Mouse (Mus musculus) CH12.LX (cell line): Measurements from ENCODE around the gene Rfc1. TPM values are rescaled to one million over a fixed set of nuclear protein-coding genes. Genes with fewer than 3 reads are reported as not detected.

ENCODE experiments used
- DNase-seq: peaks from one replicate; pipeline ENCODE4 v3.0.0-alpha.2; 2013; ENCODE audit errors: extremely low read depth
- H3K27ac ChIP-seq: 2 replicates; pipeline ENCODE4 v1.5.1; 2012; ENCODE audit warnings: low read depth, mild to moderate bottlenecking, control low read depth, moderate library complexity; ENCODE audit not compliant: insufficient read depth
- H3K27me3 ChIP-seq: replicated peaks from 2 replicates; pipeline ENCODE3; 2012; ENCODE audit warnings: inconsistent platforms
- H3K36me3 ChIP-seq, 2 experiments: replicated peaks in 1 of 2; 2 replicates each; pipeline versions ENCODE3 to v1.6.1; 2012; ENCODE audit warnings: inconsistent platforms in 1 of 2, low read length in 1 of 2, mild to moderate bottlenecking in 1 of 2, mixed read lengths in 1 of 2, moderate library complexity in 1 of 2; ENCODE audit not compliant: control insufficient read depth in 1 of 2, insufficient read depth in 1 of 2
- H3K4me1 ChIP-seq, 2 experiments: 2 replicates each; pipeline ENCODE4 v1.6.1; 2012; ENCODE audit warnings: inconsistent platforms in 1 of 2, moderate library complexity in 1 of 2; ENCODE audit not compliant: insufficient read depth in 2 of 2, control insufficient read depth in 1 of 2
- H3K4me2 ChIP-seq: 2 replicates; pipeline ENCODE4 v1.6.1; 2012; ENCODE audit warnings: low read depth, mild to moderate bottlenecking, control low read depth; ENCODE audit not compliant: poor library complexity, insufficient read depth, severe bottlenecking
- H3K4me3 ChIP-seq, 3 experiments: fragments of 150-350 bp in 1 of 3; sonication (generic) in 1 of 3; replicated peaks in 1 of 3; 2 replicates each; pipeline versions ENCODE3 to v1.5.1; 2011 to 2012; ENCODE audit warnings: low read depth in 2 of 3, low read length in 2 of 3, mild to moderate bottlenecking in 2 of 3, moderate library complexity in 2 of 3, control low read depth in 1 of 3, improper control_type of control experiment in 1 of 3, inconsistent platforms in 1 of 3, mixed read lengths in 1 of 3; ENCODE audit not compliant: poor library complexity in 1 of 3
- H3K79me2 ChIP-seq: replicated peaks from 2 replicates; pipeline ENCODE4 v1.6.1; 2012; ENCODE audit warnings: mild to moderate bottlenecking, moderate library complexity; ENCODE audit not compliant: control insufficient read depth, poor library complexity, insufficient read depth, severe bottlenecking; ENCODE audit errors: extremely low read depth
- H3K9ac ChIP-seq: 2 replicates; pipeline ENCODE4 v1.6.1; 2012; ENCODE audit warnings: low read depth, mild to moderate bottlenecking, control low read depth, moderate library complexity; ENCODE audit not compliant: insufficient read depth
- H3K9me3 ChIP-seq: replicated peaks from 2 replicates; pipeline ENCODE3; 2012; ENCODE audit warnings: low read length, inconsistent platforms, mixed read lengths
- BHLHE40 ChIP-seq: IDR thresholded peaks from 2 replicates; pipeline ENCODE4 v1.6.1; 2011; ENCODE audit warnings: mild to moderate bottlenecking, low read depth, low read length, improper control_type of control experiment
- CHD1 ChIP-seq: IDR thresholded peaks from 2 replicates; pipeline ENCODE4 v1.6.1; 2012; ENCODE audit warnings: low read depth, low read length, improper control_type of control experiment, inconsistent platforms
- CHD2 ChIP-seq: IDR thresholded peaks from 2 replicates; pipeline ENCODE4 v1.6.1; 2011; ENCODE audit warnings: low read length, improper control_type of control experiment
- CTCF ChIP-seq, 2 experiments: IDR thresholded peaks in 1 of 2; conservative IDR thresholded peaks in 1 of 2; 2 replicates each; pipeline ENCODE4 v1.5.1; 2011 to 2012; ENCODE audit warnings: low read depth in 2 of 2, low read length in 2 of 2, improper control_type of control experiment in 1 of 2, inconsistent platforms in 1 of 2, mild to moderate bottlenecking in 1 of 2, moderate library complexity in 1 of 2
- E2F4 ChIP-seq: IDR thresholded peaks from 2 replicates; pipeline ENCODE4 v1.6.1; 2011; ENCODE audit warnings: low read depth, low read length, improper control_type of control experiment; ENCODE audit not compliant: insufficient replicate concordance
- ELF1 ChIP-seq: IDR thresholded peaks from 2 replicates; pipeline ENCODE4 v1.6.1; 2014; ENCODE audit warnings: low read depth, mild to moderate bottlenecking, inconsistent platforms, low read length, improper control_type of control experiment
- EP300 ChIP-seq: IDR thresholded peaks from 2 replicates; pipeline ENCODE4 v1.6.1; 2011; ENCODE audit warnings: low read length, improper control_type of control experiment
- ETS1 ChIP-seq: conservative IDR thresholded peaks from 2 replicates; pipeline ENCODE4 v1.6.1; 2012; ENCODE audit warnings: low read depth, mild to moderate bottlenecking, inconsistent platforms, low read length, improper control_type of control experiment, moderate library complexity
- GABPA ChIP-seq: IDR thresholded peaks from 2 replicates; pipeline ENCODE4 v1.6.1; 2012; ENCODE audit warnings: low read depth, low read length, improper control_type of control experiment, inconsistent platforms; ENCODE audit not compliant: insufficient replicate concordance
- HCFC1 ChIP-seq: IDR thresholded peaks from 2 replicates; pipeline ENCODE4 v1.6.1; 2012; ENCODE audit warnings: low read depth, mild to moderate bottlenecking, inconsistent platforms, low read length, improper control_type of control experiment
- IRF4 ChIP-seq: IDR thresholded peaks from 2 replicates; pipeline ENCODE4 v1.6.1; 2014; ENCODE audit warnings: low read depth, mild to moderate bottlenecking, inconsistent platforms, low read length, improper control_type of control experiment
- JUN ChIP-seq: IDR thresholded peaks from 2 replicates; pipeline ENCODE4 v1.6.1; 2011; ENCODE audit warnings: low read depth, mild to moderate bottlenecking, low read length, improper control_type of control experiment, moderate library complexity; ENCODE audit not compliant: insufficient read depth
- JUND ChIP-seq: conservative IDR thresholded peaks from 2 replicates; pipeline ENCODE4 v1.6.1; 2011; ENCODE audit warnings: low read depth, low read length, improper control_type of control experiment
- KAT2A ChIP-seq: IDR thresholded peaks from 2 replicates; pipeline ENCODE4 v1.6.1; 2012; ENCODE audit warnings: low read length, improper control_type of control experiment, inconsistent platforms; ENCODE audit not compliant: insufficient replicate concordance
- MAFK ChIP-seq: IDR thresholded peaks from 2 replicates; pipeline ENCODE4 v1.6.1; 2011; ENCODE audit warnings: low read length, improper control_type of control experiment; ENCODE audit not compliant: insufficient replicate concordance
- MAX ChIP-seq: IDR thresholded peaks from 2 replicates; pipeline ENCODE4 v1.6.1; 2011; ENCODE audit warnings: low read length, improper control_type of control experiment
- MAZ ChIP-seq: IDR thresholded peaks from 2 replicates; pipeline ENCODE4 v1.6.1; 2012; ENCODE audit warnings: low read depth, mild to moderate bottlenecking, inconsistent platforms, low read length, improper control_type of control experiment, moderate library complexity
- MEF2A ChIP-seq: IDR thresholded peaks from 2 replicates; pipeline ENCODE4 v1.6.1; 2014; ENCODE audit warnings: low read depth, mild to moderate bottlenecking, inconsistent platforms, low read length, improper control_type of control experiment, borderline replicate concordance
- MXI1 ChIP-seq: IDR thresholded peaks from 2 replicates; pipeline ENCODE4 v1.6.1; 2011; ENCODE audit warnings: mild to moderate bottlenecking, low read depth, low read length, improper control_type of control experiment
- MYC ChIP-seq: IDR thresholded peaks from 2 replicates; pipeline ENCODE4 v1.6.1; 2011; ENCODE audit warnings: low read depth, mild to moderate bottlenecking, improper control_type of control experiment, low read length
- NELFE ChIP-seq: IDR thresholded peaks from 2 replicates; pipeline ENCODE4 v1.6.1; 2011; ENCODE audit warnings: low read depth, low read length, improper control_type of control experiment
- NRF1 ChIP-seq: IDR thresholded peaks from 2 replicates; pipeline ENCODE4 v1.6.1; 2014; ENCODE audit warnings: low read depth, mild to moderate bottlenecking, inconsistent platforms, low read length, improper control_type of control experiment, moderate library complexity
- PAX5 ChIP-seq: IDR thresholded peaks from 2 replicates; pipeline ENCODE4 v1.6.1; 2012; ENCODE audit warnings: low read length, inconsistent platforms, mixed read lengths
- POLR2A ChIP-seq: IDR thresholded peaks from 2 replicates; pipeline ENCODE4 v1.6.1; 2011; ENCODE audit warnings: low read depth, mild to moderate bottlenecking, improper control_type of control experiment, low read length
- POLR2AphosphoS2 ChIP-seq: IDR thresholded peaks from 2 replicates; pipeline ENCODE4 v1.6.1; 2011; ENCODE audit warnings: low read depth, low read length, improper control_type of control experiment
- RAD21 ChIP-seq: IDR thresholded peaks from 2 replicates; pipeline ENCODE4 v1.6.1; 2011; ENCODE audit warnings: low read depth, mild to moderate bottlenecking, low read length, improper control_type of control experiment, moderate library complexity
- RCOR1 ChIP-seq: conservative IDR thresholded peaks from 2 replicates; pipeline ENCODE4 v1.6.1; 2012; ENCODE audit warnings: low read depth, mild to moderate bottlenecking, inconsistent platforms, low read length, improper control_type of control experiment
- SIN3A ChIP-seq: IDR thresholded peaks from 2 replicates; pipeline ENCODE4 v1.6.1; 2012; ENCODE audit warnings: low read length, improper control_type of control experiment, inconsistent platforms
- SMC3 ChIP-seq: IDR thresholded peaks from 2 replicates; pipeline ENCODE4 v1.6.1; 2011; ENCODE audit warnings: low read depth, low read length, improper control_type of control experiment
- TBP ChIP-seq: conservative IDR thresholded peaks from 2 replicates; pipeline ENCODE4 v1.6.1; 2011; ENCODE audit warnings: low read depth, low read length, improper control_type of control experiment
- TCF12 ChIP-seq: IDR thresholded peaks from 2 replicates; pipeline ENCODE4 v1.6.1; 2014; ENCODE audit warnings: low read depth, mild to moderate bottlenecking, inconsistent platforms, low read length, improper control_type of control experiment
- UBTF ChIP-seq: IDR thresholded peaks from 2 replicates; pipeline ENCODE4 v1.6.1; 2012; ENCODE audit warnings: low read depth, mild to moderate bottlenecking, inconsistent platforms, low read length, improper control_type of control experiment, moderate library complexity
- USF1 ChIP-seq: IDR thresholded peaks from 2 replicates; pipeline ENCODE4 v1.6.1; 2014; ENCODE audit warnings: low read depth, mild to moderate bottlenecking, inconsistent platforms, low read length, improper control_type of control experiment
- USF2 ChIP-seq: conservative IDR thresholded peaks from 2 replicates; pipeline ENCODE4 v1.6.1; 2011; ENCODE audit warnings: low read depth, low read length, improper control_type of control experiment
- ZC3H11A ChIP-seq: IDR thresholded peaks from 2 replicates; pipeline ENCODE4 v1.6.1; 2012; ENCODE audit warnings: low read depth, mild to moderate bottlenecking, inconsistent platforms, low read length, improper control_type of control experiment
- ZKSCAN1 ChIP-seq: IDR thresholded peaks from 2 replicates; pipeline ENCODE4 v1.6.1; 2012; ENCODE audit warnings: low read depth, inconsistent platforms, low read length, improper control_type of control experiment, borderline replicate concordance
- ZMIZ1 ChIP-seq: IDR thresholded peaks from 2 replicates; pipeline ENCODE4 v1.6.1; 2012; ENCODE audit warnings: low read depth, mild to moderate bottlenecking, inconsistent platforms, low read length, improper control_type of control experiment
- ZNF384 ChIP-seq: IDR thresholded peaks from 2 replicates; pipeline ENCODE4 v1.6.1; 2012; ENCODE audit warnings: low read depth, low read length, improper control_type of control experiment, inconsistent platforms
- dilution Hi-C: fragments of 300-500 bp; cut with MboI; formaldehyde crosslinking; loops from 2 replicates; pipeline ENCODE4 v1.14.3; 2020; ENCODE audit warnings: low sequenced_read_pairs; ENCODE audit not compliant: extremely low pct_unique_long_range_greater_than_20kb, extremely low pct_ligation_motif_present
- in situ Hi-C: fragments of 300-500 bp; cut with MboI; formaldehyde crosslinking; loops from 3 replicates; pipeline ENCODE4 v1.14.3; 2019; ENCODE audit warnings: low sequenced_read_pairs, low pct_ligation_motif_present, low pct_unique_long_range_greater_than_20kb, mixed read lengths
- polyA plus RNA-seq: library from polyadenylated mRNA; unstranded; fragments of >175 nt; gene quantifications from 2 replicates; pipeline ENCODE4 v1.2.1, GENCODE M21; 2012; ENCODE audit warnings: low read depth; ENCODE audit not compliant: insufficient read length
- total RNA-seq, 2 experiments: library from RNA; depleted of rRNA; stranded (reverse); fragments of 300-350 nt in 1 of 2; fragments of >200 nt in 1 of 2; gene quantifications; 2 replicates each; pipeline ENCODE4 v1.2.3; 2012 to 2014

Gene Rfc1
- total RNA-seq (2012; rRNA removed) (75.5 and 83.1 TPM in 2 replicates), total RNA-seq (2014; rRNA removed) (62.4 and 64.9 TPM in 2 replicates), polyA plus RNA-seq (80.8 and 108 TPM in 2 replicates)

GRCm38 (mm10) chr5:65335298-65336074, at the start of gene Rfc1:
Gene Rfc1, minus strand, starts transcription at chr5:65335670.
- in situ Hi-C loops, result no loop called here
- dilution Hi-C loops, result no loop called here

GRCm38 (mm10) chr5:65374746-65375145, 39.3 kb upstream of the Rfc1 start:
- dilution Hi-C loops (no loop called here), in situ Hi-C loops (no loop called here)
- H3K4me2 ChIP-seq, result no peak overlapping the region
- H3K27me3 ChIP-seq, result no peaks in the 10 kb centered on the region
- H3K9me3 ChIP-seq, result no peaks in the 10 kb centered on the region
- H3K27ac ChIP-seq, result no peak overlapping the region
- no peaks in the 10 kb centered on the region; a peak in 1 of 4 replicates for H3K4me1 ChIP-seq
- TF ChIP-seq POLR2A (no peak), PAX5 (no peak), HCFC1 (no peak)
- H3K4me3 ChIP-seq, result no peak overlapping the region
- DNase-seq, result no peak
- no peaks in the 10 kb centered on the region for H3K79me2 ChIP-seq
- H3K36me3 ChIP-seq, result no peaks in the 10 kb centered on the region
- no peak overlapping the region for H3K9ac ChIP-seq

More at GRCm38 (mm10) chr5:65335298-65336074, at the start of gene Rfc1:
- H3K4me3 ChIP-seq, result peak within 1 kb of the TSS; percentile 91 to 97 (median 94)
- H3K9me3 ChIP-seq, result no peaks in the 10 kb centered on the region
- peaks cover 2 to 32% of the 10 kb centered on the region in 2 experiments; a peak in 3 of 4 replicates for H3K4me1 ChIP-seq
- peak; percentile 85 for TF ChIP-seq NRF1
- TF ChIP-seq USF2, result 0 out of 2 replicates have a peak, but pooled peaks have one; percentile 4
- peak; percentile 94 for TF ChIP-seq MAX
- TF ChIP-seq JUND, result no peak
- peak; percentile 79 for TF ChIP-seq POLR2A
- TF ChIP-seq MAZ, result no peak
- TF ChIP-seq EP300, result no peak
- TF ChIP-seq KAT2A, result 0 out of 2 replicates have a peak, but pooled peaks have one; percentile 58
- no peak for TF ChIP-seq UBTF
- TF ChIP-seq HCFC1, result peak; percentile 72
- TF ChIP-seq NELFE, result peak; percentile 69
- no peak for TF ChIP-seq JUN
- TF ChIP-seq ZKSCAN1, result no peak
- TF ChIP-seq MXI1, result peak; percentile 88
- no peak for TF ChIP-seq ZC3H11A
- peak; percentile 94 for TF ChIP-seq SIN3A
- TF ChIP-seq MYC, result peak; percentile 95
- no peak for TF ChIP-seq TBP
- TF ChIP-seq ELF1, result peak; percentile 64
- no peak for TF ChIP-seq USF1
- TF ChIP-seq PAX5, result no peak
- TF ChIP-seq BHLHE40, result peak; percentile 98
- peak; percentile 51; the same call in 1 of the 2 replicates for TF ChIP-seq TCF12
- TF ChIP-seq MAFK, result no peak
- no peak for TF ChIP-seq GABPA
- peak; percentile 80 for TF ChIP-seq CHD2
- no peak for TF ChIP-seq CHD1
- TF ChIP-seq SMC3, result no peak
- TF ChIP-seq ETS1, result peak; percentile 61
- no peak for TF ChIP-seq RCOR1
- no peak for TF ChIP-seq RAD21
- 0 out of 2 replicates have a peak, but pooled peaks have one; percentile 46 for TF ChIP-seq POLR2AphosphoS2
- no peak for TF ChIP-seq ZMIZ1
- TF ChIP-seq ZNF384, result no peak
- peak; percentile 70; the same call in 1 of the 2 replicates for TF ChIP-seq E2F4
- peak; percentile 63; the same call in 1 of the 2 replicates for TF ChIP-seq MEF2A
- TF ChIP-seq CTCF (conservative IDR thresholded peaks at IDR 0.05 in 1 of 2, IDR thresholded peaks at IDR 0.05 in 1 of 2; ENCODE audit: low read depth in 2 of 2, low read length in 2 of 2), result no peak
- TF ChIP-seq IRF4, result 0 out of 2 replicates have a peak, but pooled peaks have one; percentile 32
- peak; percentile 94 for DNase-seq
- H3K4me2 ChIP-seq, result peak within 1 kb of the TSS; percentile 87
- peak within 1 kb of the TSS; percentile 53 for H3K27ac ChIP-seq
- H3K79me2 ChIP-seq, result peaks cover 29% of the 10 kb centered on the region
- no peaks in the 10 kb centered on the region for H3K27me3 ChIP-seq
- peak within 1 kb of the TSS; percentile 91 for H3K9ac ChIP-seq
- peaks cover 0 to 23% of the 10 kb centered on the region in 2 experiments for H3K36me3 ChIP-seq
